Mouse (Mus musculus) megakaryocyte, embryonic 14.5 days (primary cell): Measurements from ENCODE around the gene Nemf.

Experiments used
- FLI1 ChIP-seq: IDR thresholded peaks from 2 replicates; pipeline ENCODE4 v1.6.1; 2012; ENCODE audit warnings: low read length, inconsistent platforms, mixed read lengths
- GATA1 ChIP-seq: IDR thresholded peaks from 3 replicates; pipeline ENCODE4 v1.6.1; 2012; ENCODE audit warnings: mixed read lengths, low read length, inconsistent platforms, borderline replicate concordance

DNA sequence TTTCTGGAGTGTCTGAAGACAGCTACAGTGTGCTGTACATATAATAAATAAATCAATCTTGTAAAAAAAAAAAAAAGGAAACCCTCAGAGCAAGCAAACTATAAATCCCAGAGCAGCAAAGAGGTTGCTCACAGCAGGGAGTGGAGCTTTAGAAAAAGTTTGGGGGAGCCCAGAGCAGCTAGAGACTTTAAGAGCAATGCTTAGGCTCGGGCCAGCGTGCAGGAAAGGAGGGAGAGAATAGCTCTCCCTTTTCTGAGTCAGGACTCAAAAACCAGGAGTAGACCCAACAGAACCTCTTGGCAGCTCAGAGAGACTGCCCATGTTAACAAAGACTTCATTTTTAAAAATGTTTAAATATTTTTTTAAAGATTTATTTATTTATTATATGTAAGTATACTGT lies 88.0 kb downstream of the Nemf start:
- TF ChIP-seq GATA1 (no peak), FLI1 (no peak)
